Mouse (Mus musculus): ENCODE results near the gene Gtf2a1l. TPM values are rescaled to one million over a fixed set of nuclear protein-coding genes. Genes with fewer than 3 reads are reported as not detected.

Gene Gtf2a1l
- polyA plus RNA-seq, 1 experiment from 2014 or later, result 0.39 TPM

GRCm38 (mm10) chr17:88628676-88629380 lies 39.6 kb upstream of the Gtf2a1l start:
- no peak for ATAC-seq (ENCODE audit: low FRiP score)
- WGBS, result 58% methylated on average over 7 of the region's 10 CpGs
- no peak for DNase-seq (ENCODE audit: low spot score)
- no peak overlapping the region for H3K27ac ChIP-seq (ENCODE audit: low read depth, low read length)
- no peak overlapping the region for H3K4me2 ChIP-seq (replicated peaks; ENCODE audit: low read depth, low read length)
- H3K4me3 ChIP-seq (ENCODE audit: low read depth, low read length), result no peak overlapping the region
- H3K9ac ChIP-seq (ENCODE audit: low read depth, low read length), result no peak overlapping the region
- H3K27me3 ChIP-seq (ENCODE audit: control insufficient read depth, insufficient read depth, low read length), result no peaks in the 10 kb centered on the region
- H3K4me1 ChIP-seq (replicated peaks; ENCODE audit: control insufficient read depth, insufficient read depth, low read length), result no peaks in the 10 kb centered on the region
- no peaks in the 10 kb centered on the region for H3K9me3 ChIP-seq (ENCODE audit: control insufficient read depth, low read length)
- H3K36me3 ChIP-seq (ENCODE audit: control insufficient read depth, insufficient read depth, low read length), result no peaks in the 10 kb centered on the region

GRCm38 (mm10) chr17:88629381-88629759 lies 39.1 kb upstream of the Gtf2a1l start:
- WGBS, result 40% methylated on average over 4 of the region's 4 CpGs
- no peak overlapping the region for H3K4me2 ChIP-seq (replicated peaks; ENCODE audit: low read depth, low read length)
- H3K36me3 ChIP-seq (ENCODE audit: control insufficient read depth, insufficient read depth, low read length), result no peaks in the 10 kb centered on the region
- no peak; the same call in none of the 2 replicates for ATAC-seq (ENCODE audit: low FRiP score)
- peak; percentile 26 for DNase-seq (ENCODE audit: low spot score)
- no peaks in the 10 kb centered on the region for H3K9me3 ChIP-seq (ENCODE audit: control insufficient read depth, low read length)
- H3K4me1 ChIP-seq (replicated peaks; ENCODE audit: control insufficient read depth, insufficient read depth, low read length), result no peaks in the 10 kb centered on the region
- H3K27ac ChIP-seq (ENCODE audit: low read depth, low read length), result peak overlapping the region; percentile 40
- no peak overlapping the region for H3K4me3 ChIP-seq (ENCODE audit: low read depth, low read length)
- no peak overlapping the region for H3K9ac ChIP-seq (ENCODE audit: low read depth, low read length)
- no peaks in the 10 kb centered on the region for H3K27me3 ChIP-seq (ENCODE audit: control insufficient read depth, insufficient read depth, low read length)

- H3K9me3 ChIP-seq (ENCODE audit: control insufficient read depth, low read length), result no peaks in the 10 kb centered on the region
- H3K9ac ChIP-seq (ENCODE audit: low read depth, low read length), result no peak overlapping the region
- H3K36me3 ChIP-seq (ENCODE audit: control insufficient read depth, insufficient read depth, low read length), result no peaks in the 10 kb centered on the region
- H3K4me1 ChIP-seq (replicated peaks; ENCODE audit: control insufficient read depth, insufficient read depth, low read length), result no peaks in the 10 kb centered on the region
- H3K27ac ChIP-seq (ENCODE audit: low read depth, low read length), result no peak overlapping the region
- peak; percentile 18 for DNase-seq (ENCODE audit: low spot score)
- H3K27me3 ChIP-seq (ENCODE audit: control insufficient read depth, insufficient read depth, low read length), result no peaks in the 10 kb centered on the region
- 15% methylated on average over 11 of the region's 11 CpGs for WGBS
- no peak overlapping the region for H3K4me3 ChIP-seq (ENCODE audit: low read depth, low read length)
- peak; percentile 52 for ATAC-seq (ENCODE audit: low FRiP score)
- H3K4me2 ChIP-seq (replicated peaks; ENCODE audit: low read depth, low read length), result no peak overlapping the region
Measured at GRCm38 (mm10) chr17:88629931-88630553, 38.4 kb upstream of the Gtf2a1l start.

GRCm38 (mm10) chr17:88630554-88630948 lies 37.9 kb upstream of the Gtf2a1l start:
- H3K9ac ChIP-seq (ENCODE audit: low read depth, low read length), result no peak overlapping the region
- no peak for ATAC-seq (ENCODE audit: low FRiP score)
- no peaks in the 10 kb centered on the region for H3K4me1 ChIP-seq (replicated peaks; ENCODE audit: control insufficient read depth, insufficient read depth, low read length)
- H3K4me2 ChIP-seq (replicated peaks; ENCODE audit: low read depth, low read length), result no peak overlapping the region
- H3K36me3 ChIP-seq (ENCODE audit: control insufficient read depth, insufficient read depth, low read length), result no peaks in the 10 kb centered on the region
- H3K27me3 ChIP-seq (ENCODE audit: control insufficient read depth, insufficient read depth, low read length), result no peaks in the 10 kb centered on the region
- no peak overlapping the region for H3K27ac ChIP-seq (ENCODE audit: low read depth, low read length)
- H3K9me3 ChIP-seq (ENCODE audit: control insufficient read depth, low read length), result no peaks in the 10 kb centered on the region
- DNase-seq (ENCODE audit: low spot score), result no peak
- 83% methylated on average over 3 of the region's 3 CpGs for WGBS
- no peak overlapping the region for H3K4me3 ChIP-seq (ENCODE audit: low read depth, low read length)

GRCm38 (mm10) chr17:88632631-88633030 lies 35.8 kb upstream of the Gtf2a1l start:
- no peaks in the 10 kb centered on the region for H3K36me3 ChIP-seq (ENCODE audit: control insufficient read depth, insufficient read depth, low read length)
- H3K9ac ChIP-seq (ENCODE audit: low read depth, low read length), result no peak overlapping the region
- H3K4me3 ChIP-seq (ENCODE audit: low read depth, low read length), result no peak overlapping the region
- ATAC-seq (ENCODE audit: low FRiP score) (no peak), DNase-seq (ENCODE audit: low spot score) (no peak)
- H3K27me3 ChIP-seq (ENCODE audit: control insufficient read depth, insufficient read depth, low read length), result no peaks in the 10 kb centered on the region
- H3K4me2 ChIP-seq (replicated peaks; ENCODE audit: low read depth, low read length), result no peak overlapping the region
- H3K4me1 ChIP-seq (replicated peaks; ENCODE audit: control insufficient read depth, insufficient read depth, low read length), result no peaks in the 10 kb centered on the region
- no peak overlapping the region for H3K27ac ChIP-seq (ENCODE audit: low read depth, low read length)
- H3K9me3 ChIP-seq (ENCODE audit: control insufficient read depth, low read length), result no peaks in the 10 kb centered on the region
- 88% methylated on average over 3 of the region's 3 CpGs for WGBS

GRCm38 (mm10) chr17:88636076-88636475 lies 32.4 kb upstream of the Gtf2a1l start:
- Histone ChIP-seq H3K4me2 (replicated peaks; ENCODE audit: low read depth, low read length) (no peak overlapping the region), H3K27ac (ENCODE audit: low read depth, low read length) (no peak overlapping the region), H3K4me3 (ENCODE audit: low read depth, low read length) (no peak overlapping the region), H3K9me3 (ENCODE audit: control insufficient read depth, low read length) (no peaks in the 10 kb centered on the region), H3K36me3 (ENCODE audit: control insufficient read depth, insufficient read depth, low read length) (no peaks in the 10 kb centered on the region), H3K9ac (ENCODE audit: low read depth, low read length) (no peak overlapping the region), H3K27me3 (ENCODE audit: control insufficient read depth, insufficient read depth, low read length) (no peaks in the 10 kb centered on the region), H3K4me1 (replicated peaks; ENCODE audit: control insufficient read depth, insufficient read depth, low read length) (no peaks in the 10 kb centered on the region)
- DNase-seq (ENCODE audit: low spot score) (no peak), ATAC-seq (ENCODE audit: low FRiP score) (no peak)
- 81% methylated on average over 14 of the region's 14 CpGs for WGBS

- no peak overlapping the region for H3K4me3 ChIP-seq (ENCODE audit: low read depth, low read length)
- no peak overlapping the region for H3K9ac ChIP-seq (ENCODE audit: low read depth, low read length)
- ATAC-seq (ENCODE audit: low FRiP score) (peak; percentile 43; the same call in 1 of the 2 replicates), DNase-seq (ENCODE audit: low spot score) (peak; percentile 29)
- H3K4me1 ChIP-seq (replicated peaks; ENCODE audit: control insufficient read depth, insufficient read depth, low read length), result no peaks in the 10 kb centered on the region
- H3K27ac ChIP-seq (ENCODE audit: low read depth, low read length), result no peak overlapping the region
- no peak overlapping the region for H3K4me2 ChIP-seq (replicated peaks; ENCODE audit: low read depth, low read length)
- 32% methylated on average over 12 of the region's 12 CpGs for WGBS
- H3K9me3 ChIP-seq (ENCODE audit: control insufficient read depth, low read length), result no peaks in the 10 kb centered on the region
- no peaks in the 10 kb centered on the region for H3K27me3 ChIP-seq (ENCODE audit: control insufficient read depth, insufficient read depth, low read length)
- H3K36me3 ChIP-seq (ENCODE audit: control insufficient read depth, insufficient read depth, low read length), result no peaks in the 10 kb centered on the region
Measured at GRCm38 (mm10) chr17:88636587-88636986, 31.9 kb upstream of the Gtf2a1l start.

- H3K4me3 ChIP-seq (ENCODE audit: low read depth, low read length), result no peak overlapping the region
- no peaks in the 10 kb centered on the region for H3K36me3 ChIP-seq (ENCODE audit: control insufficient read depth, insufficient read depth, low read length)
- no peaks in the 10 kb centered on the region for H3K9me3 ChIP-seq (ENCODE audit: control insufficient read depth, low read length)
- H3K4me1 ChIP-seq (replicated peaks; ENCODE audit: control insufficient read depth, insufficient read depth, low read length), result no peaks in the 10 kb centered on the region
- DNase-seq (ENCODE audit: low spot score) (peak; percentile 84), ATAC-seq (ENCODE audit: low FRiP score) (0 out of 2 replicates have a peak, but pooled peaks have one; percentile 40)
- 27% methylated on average over 6 of the region's 6 CpGs for WGBS
- H3K9ac ChIP-seq (ENCODE audit: low read depth, low read length), result no peak overlapping the region
- H3K27ac ChIP-seq (ENCODE audit: low read depth, low read length), result no peak overlapping the region
- no peak overlapping the region for H3K4me2 ChIP-seq (replicated peaks; ENCODE audit: low read depth, low read length)
- no peaks in the 10 kb centered on the region for H3K27me3 ChIP-seq (ENCODE audit: control insufficient read depth, insufficient read depth, low read length)
Measured at GRCm38 (mm10) chr17:88641012-88641411, 27.4 kb upstream of the Gtf2a1l start.

- DNase-seq (ENCODE audit: low spot score) (no peak), ATAC-seq (ENCODE audit: low FRiP score) (no peak)
- H3K27ac ChIP-seq (ENCODE audit: low read depth, low read length), result no peak overlapping the region
- H3K4me2 ChIP-seq (replicated peaks; ENCODE audit: low read depth, low read length), result no peak overlapping the region
- no peaks in the 10 kb centered on the region for H3K4me1 ChIP-seq (replicated peaks; ENCODE audit: control insufficient read depth, insufficient read depth, low read length)
- WGBS, result 92% methylated on average over 8 of the region's 8 CpGs
- no peaks in the 10 kb centered on the region for H3K9me3 ChIP-seq (ENCODE audit: control insufficient read depth, low read length)
- H3K4me3 ChIP-seq (ENCODE audit: low read depth, low read length), result no peak overlapping the region
- no peaks in the 10 kb centered on the region for H3K27me3 ChIP-seq (ENCODE audit: control insufficient read depth, insufficient read depth, low read length)
- H3K36me3 ChIP-seq (ENCODE audit: control insufficient read depth, insufficient read depth, low read length), result no peaks in the 10 kb centered on the region
- no peak overlapping the region for H3K9ac ChIP-seq (ENCODE audit: low read depth, low read length)
Measured at GRCm38 (mm10) chr17:88641836-88642235, 26.6 kb upstream of the Gtf2a1l start.
